Mouse (Mus musculus) left cerebral cortex, adult 2 months (tissue): Measurements from ENCODE around the gene Pla2g15. TPM values are rescaled to one million over a fixed set of nuclear protein-coding genes. Genes with fewer than 3 reads are reported as not detected.

ENCODE experiments used
- DNase-seq, 2 experiments: peaks; one replicate each; pipeline ENCODE4 v3.0.0; 2021 to 2022; ENCODE audit warnings: low spot score in 2 of 2, mixed read lengths in 1 of 2; ENCODE audit errors: extremely low spot score in 1 of 2
- H3K27ac ChIP-seq: fragments of 200-600 bp; 2 replicates; pipeline ENCODE4 v1.8.1; 2022
- H3K4me3 ChIP-seq: fragments of 200-600 bp; 2 replicates; pipeline ENCODE4 v1.8.1; 2022
- CTCF ChIP-seq: fragments of 200-600 bp; IDR thresholded peaks from 2 replicates; pipeline ENCODE4 v1.8.1; 2022; ENCODE audit warnings: antibody characterized with exemption, mild to moderate bottlenecking, moderate library complexity
- intact Hi-C: fragments of 180-260 bp; cut with DNase I; formaldehyde crosslinking; loops from one replicate; pipeline ENCODE4 v1.15.1; 2025
- total RNA-seq, 2 experiments: library from RNA; stranded (reverse); gene quantifications; 2 replicates each; pipeline ENCODE4 v1.2.3; 2021

Gene Pla2g15
- total RNA-seq, 2 experiments from 2014 or later, result 24.4 to 24.8 TPM

DNA sequence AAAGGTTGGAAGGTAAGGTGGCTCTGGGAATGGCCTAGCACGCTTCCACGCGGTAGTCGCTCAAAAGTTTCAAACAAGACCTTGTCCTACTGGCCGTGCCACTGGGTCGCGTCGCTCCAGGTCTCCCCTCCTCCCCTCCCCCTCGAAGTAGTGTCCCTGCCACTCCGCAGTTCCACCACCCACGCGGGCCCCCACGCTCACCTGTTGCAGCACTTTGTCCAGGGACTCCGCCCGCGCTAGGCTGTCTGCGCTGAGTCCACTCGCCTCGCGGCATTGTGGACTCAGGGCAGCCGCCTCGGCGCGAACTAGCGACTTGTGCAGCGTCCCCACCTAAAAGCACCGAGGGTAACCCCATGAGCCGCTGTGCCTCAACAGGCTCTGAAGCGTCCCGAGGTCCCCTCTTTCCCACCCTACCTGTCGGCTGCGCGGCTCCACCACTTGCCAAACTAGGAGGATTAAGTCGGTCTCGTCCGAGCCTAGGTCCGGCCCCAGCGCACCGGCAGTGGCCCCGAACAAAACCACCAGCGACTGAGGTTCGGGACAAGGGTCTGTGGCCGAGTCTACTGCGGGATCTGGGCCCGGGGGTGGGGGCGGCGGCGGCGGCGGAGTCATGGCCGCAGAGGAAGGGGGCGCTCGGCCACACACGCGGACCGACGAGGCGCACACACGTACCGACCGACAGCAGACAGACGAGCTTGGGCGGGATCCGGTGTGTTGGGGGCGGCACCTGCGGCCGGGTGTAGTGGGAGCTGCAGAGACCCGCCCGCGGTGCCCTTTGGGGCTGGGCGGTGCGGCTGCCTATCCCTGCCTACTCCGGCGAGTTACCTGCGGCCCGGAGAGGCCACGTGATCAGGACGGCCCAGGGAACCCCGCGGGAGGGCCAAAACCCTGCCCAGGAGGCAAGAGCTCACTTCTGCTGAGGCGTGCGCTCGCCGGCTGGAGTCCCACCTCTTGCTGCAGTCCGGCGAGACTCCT, 13.8 kb upstream of the Pla2g15 start, which contains the start of gene Esrp2:
Gene Esrp2 (minus strand): TSS at position 819 of the 975 bp plus-strand sequence.
- intact Hi-C loops, result no loop called here
- DNase-seq, result no peak
- Histone ChIP-seq H3K27ac (no peak within 1 kb of the TSS; the same call in 1 of the 2 replicates), H3K4me3 (peak within 1 kb of the TSS; percentile 50)
- TF ChIP-seq CTCF, result no peak

- Histone ChIP-seq H3K27ac (no peak overlapping the region), H3K4me3 (peak overlapping the region; percentile 50)
- TF ChIP-seq CTCF, result no peak
- intact Hi-C loops, result no loop called here
- no peak for DNase-seq
Measured at GRCm38 (mm10) chr8:106137218-106137905, 12.8 kb upstream of the Pla2g15 start.

- H3K4me3 ChIP-seq, result peak overlapping the region; percentile 50
- TF ChIP-seq CTCF, result no peak
- DNase-seq, result no peak
- peak overlapping the region; percentile 63; the same call in 1 of the 2 replicates for H3K27ac ChIP-seq
- intact Hi-C loops, result no loop called here
Measured at GRCm38 (mm10) chr8:106137906-106138477, 12.2 kb upstream of the Pla2g15 start.

- intact Hi-C loops, result no loop called here
- peak overlapping the region; percentile 50 for H3K4me3 ChIP-seq
- H3K27ac ChIP-seq, result peak overlapping the region; percentile 10; the same call in 1 of the 2 replicates
- no peak for TF ChIP-seq CTCF
- no peak for DNase-seq
Measured at GRCm38 (mm10) chr8:106138616-106139015, 11.6 kb upstream of the Pla2g15 start.

DNA sequence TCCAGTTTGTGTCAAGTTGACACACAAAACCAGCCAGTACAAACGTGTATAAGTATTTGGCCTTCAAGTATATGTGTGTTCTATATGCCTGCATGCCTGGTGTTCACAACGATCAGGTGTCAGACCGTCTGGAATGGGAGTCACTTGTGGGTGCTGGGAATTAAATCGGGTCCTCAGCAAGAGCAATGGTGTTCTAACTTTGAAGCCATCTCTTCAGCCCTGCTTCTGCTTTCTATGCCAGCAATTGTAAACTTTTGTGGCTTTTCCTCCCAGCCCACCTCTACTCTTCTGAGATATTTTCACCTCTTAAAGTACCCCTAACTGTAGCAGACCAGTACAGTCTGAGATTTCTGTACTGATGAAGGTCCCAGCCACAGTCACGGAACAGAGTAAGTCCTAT, 10.0 kb upstream of the Pla2g15 start:
- Histone ChIP-seq H3K27ac (no peak overlapping the region), H3K4me3 (no peak overlapping the region)
- intact Hi-C loops, result loop anchor here (2.0 kb wide), 2 partner anchors 59 to 87 kb away; no protein-coding TSS in a partner anchor
- no peak for DNase-seq
- no peak for TF ChIP-seq CTCF

DNA sequence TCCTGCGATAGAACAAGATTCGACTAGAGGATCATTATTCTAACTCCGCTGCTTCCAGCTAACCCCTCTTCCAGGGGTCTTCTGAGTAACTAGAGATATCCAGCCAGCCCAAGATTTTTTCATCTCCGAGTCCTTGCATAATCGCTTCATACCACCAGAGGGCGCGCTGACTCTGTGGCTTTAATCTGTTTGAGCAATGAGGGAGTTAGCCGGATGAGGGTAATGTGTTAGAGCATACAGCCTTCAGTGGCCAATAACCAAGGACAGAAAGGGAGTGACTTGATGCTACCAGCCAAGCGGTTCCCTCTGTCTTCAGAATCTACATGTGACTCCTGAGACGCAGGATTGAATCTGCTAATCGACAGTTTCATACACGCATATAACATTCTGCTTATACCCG, 9.4 kb upstream of the Pla2g15 start:
- H3K27ac ChIP-seq, result no peak overlapping the region
- intact Hi-C loops, result loop anchor here (2.0 kb wide), 2 partner anchors 58 to 86 kb away; no protein-coding TSS in a partner anchor
- no peak overlapping the region for H3K4me3 ChIP-seq
- TF ChIP-seq CTCF, result peak; percentile 97
- DNase-seq, result peak; percentile 75 to 82

DNA sequence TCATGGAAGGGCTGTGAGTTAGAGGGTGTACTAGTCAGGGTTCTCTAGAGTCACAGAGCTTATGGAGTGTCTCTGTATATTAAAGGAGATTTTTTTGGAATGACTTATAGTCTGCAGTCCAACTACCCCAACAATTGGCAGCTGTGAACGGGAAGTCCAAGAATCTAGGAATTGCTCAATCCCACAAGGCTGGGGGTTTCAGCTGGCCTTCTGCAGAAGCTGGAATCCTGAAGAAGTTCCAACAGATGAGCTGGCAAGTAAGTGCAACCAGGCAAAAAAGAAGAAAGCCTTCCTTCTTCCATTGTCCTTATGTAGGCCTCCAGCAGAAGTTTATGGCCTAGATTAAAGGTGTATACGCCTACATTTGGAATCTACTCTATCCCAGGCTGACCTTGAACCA, 4.9 kb upstream of the Pla2g15 start:
- H3K27ac ChIP-seq, result no peak overlapping the region
- intact Hi-C loops, result no loop called here
- DNase-seq, result no peak

GRCm38 (mm10) chr8:106146014-106146413, 4.2 kb upstream of the Pla2g15 start:
- no peak for DNase-seq
- intact Hi-C loops, result no loop called here
- Histone ChIP-seq H3K27ac (no peak overlapping the region), H3K4me3 (no peak overlapping the region)
- no peak for TF ChIP-seq CTCF

More for the DNA sequence above, 4.9 kb upstream of the Pla2g15 start:
- TF ChIP-seq CTCF, result no peak
- no peak overlapping the region for H3K4me3 ChIP-seq

DNA sequence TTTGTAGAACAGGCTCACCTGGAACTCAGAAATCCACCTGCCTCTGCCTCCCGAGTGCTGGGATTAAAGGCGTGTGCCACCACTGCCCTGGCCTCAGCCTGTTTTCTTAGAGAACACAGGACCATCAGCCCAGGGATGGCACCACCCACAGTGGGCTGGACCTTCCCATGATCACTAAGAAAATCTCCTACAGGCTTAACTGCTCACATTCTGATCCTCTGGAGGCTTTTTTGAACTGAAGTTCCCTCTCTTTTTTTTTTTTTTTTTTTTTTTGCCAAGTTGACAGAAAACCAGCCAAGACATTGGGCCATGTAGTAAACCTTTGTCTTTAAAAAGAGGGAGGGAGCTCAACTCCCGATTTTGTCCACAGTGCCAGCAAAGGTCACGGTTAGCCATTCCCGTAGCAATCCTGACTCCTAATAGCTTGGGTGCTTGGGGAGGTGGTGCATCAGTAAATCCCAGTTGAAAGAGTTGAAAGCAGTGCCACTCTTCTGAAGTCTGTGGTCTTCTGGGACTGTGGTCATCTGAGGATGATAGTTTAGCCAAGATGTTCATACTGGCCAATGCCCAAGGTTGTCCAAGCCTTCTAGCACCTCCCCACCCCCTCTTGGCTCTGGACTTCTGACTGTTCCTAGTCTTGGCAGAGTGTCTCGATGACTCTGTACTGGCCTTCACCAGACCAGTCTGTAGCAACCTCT, 2.2 kb upstream of the Pla2g15 start:
- intact Hi-C loops, result no loop called here
- TF ChIP-seq CTCF, result no peak
- no peak for DNase-seq
- no peak overlapping the region for H3K4me3 ChIP-seq
- H3K27ac ChIP-seq, result no peak overlapping the region

DNA sequence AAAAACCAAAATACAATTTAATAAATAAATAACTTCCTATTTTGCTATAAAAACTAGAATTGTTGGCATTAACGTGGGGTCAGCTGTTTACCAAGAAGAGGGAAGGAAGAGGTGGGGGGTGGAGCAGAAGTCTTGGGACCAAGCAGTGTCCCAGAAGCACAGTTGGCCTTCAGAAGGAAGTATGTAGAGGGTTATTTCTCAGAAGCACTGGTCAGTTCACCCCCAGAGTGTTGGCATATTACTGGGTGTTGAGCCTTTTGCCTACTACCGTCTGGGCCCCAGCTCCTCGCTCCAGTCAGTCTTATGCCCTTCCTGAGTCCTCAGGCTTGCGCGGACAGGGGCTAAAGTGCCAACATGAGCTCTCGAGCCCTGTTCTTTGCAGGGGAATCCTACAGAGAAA, 1.2 kb upstream of the Pla2g15 start:
- intact Hi-C loops, result no loop called here
- no peak for DNase-seq
- H3K4me3 ChIP-seq, result no peak overlapping the region
- H3K27ac ChIP-seq, result 0 out of 2 replicates have a peak overlapping the region, but pooled peaks have one; percentile 36
- TF ChIP-seq CTCF, result no peak

DNA sequence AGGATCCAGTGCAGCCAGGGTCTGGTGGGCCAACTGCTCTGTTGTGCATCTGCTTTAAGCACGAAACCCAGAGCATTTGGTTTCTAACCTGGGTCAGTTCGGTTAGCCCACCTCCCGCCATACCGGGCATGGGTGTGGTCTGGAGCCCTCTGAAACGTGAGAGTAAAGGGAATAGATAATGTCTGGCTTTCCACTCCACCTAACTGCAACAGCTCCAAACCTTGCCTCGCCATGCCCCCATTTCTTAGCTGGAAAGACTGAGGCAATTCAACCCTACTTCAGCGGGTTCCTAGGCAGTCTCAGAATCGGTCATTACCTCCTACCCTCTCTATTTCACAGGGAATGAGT, 428 bp downstream of the Pla2g15 start:
- Histone ChIP-seq H3K4me3 (peak overlapping the region; percentile 93), H3K27ac (peak overlapping the region; percentile 77)
- intact Hi-C loops, result no loop called here
- TF ChIP-seq CTCF, result no peak
- DNase-seq, result no peak
